Comparison of ENCODE assay signal across 23 mouse cellular contexts in genomic region chr2:71663453-71663852, GRCm38 (mm10).
A peak's percentile ranks its signal among the peaks of the same experiment; 100 is the strongest.
DNase-seq lines count a peak whose midpoint lies in the region; ATAC-seq and TF ChIP-seq lines count a peak whose summit lies in the region.
"Had no signal": no experiment of that assay in that cellular context is flagged by ENCODE, and none has a peak within 500 bp of the region (broad histone marks: within the 10 kb centered on the region; RNA-seq: fewer than 3 reads in every experiment).

No protein-coding gene starts in this region.

- DNase-seq in 416B (ENCODE audit: low read depth) (peak; percentile 93), MEL (ENCODE audit: low read depth, low spot score) (peak; percentile 23)
- no peak for DNase-seq in thymus, postnatal 0 days (ENCODE audit: low spot score)
- no peak for DNase-seq in cerebellum, adult 2 months
- DNase-seq in embryo, embryonic 10.5 days (ENCODE audit: low spot score), result no peak
- DNase-seq: adrenal gland, adult 2 months; adrenal gland, postnatal 25 days; B cell, adult 2 months; cerebellum, adult 11-12 months; cerebellum, adult 9-11 months; gastrocnemius, postnatal 10 days; heart, postnatal 36 days had no signal

- TF ChIP-seq EP300 in MEL (IDR thresholded peaks at IDR 0.05; ENCODE audit: low read depth in 1 of 2, low read length in 2 of 2), result no peak

- TF ChIP-seq POLR2A in MEL (IDR thresholded peaks at IDR 0.05; ENCODE audit: control insufficient read depth in 1 of 2, insufficient read depth in 1 of 2, low read depth in 1 of 2, low read length in 2 of 2, poor library complexity in 1 of 2), result no peak
- no peak for TF ChIP-seq POLR2A in cerebellum, adult 2 months (IDR thresholded peaks at IDR 0.05; ENCODE audit: borderline replicate concordance, insufficient read depth, low read length)

- H3K9me3 ChIP-seq in MEL (replicated peaks; ENCODE audit: insufficient read depth, low read length), result no peaks in the 10 kb centered on the region
- H3K9me3 ChIP-seq: embryonic facial prominence, embryonic 13.5 days; forebrain, embryonic 12.5 days; G1E; heart, embryonic 13.5 days; hindbrain, embryonic 15.5 days had no signal

- no peak overlapping the region for H3K9ac ChIP-seq in MEL (ENCODE audit: control insufficient read depth, low read depth, low read length, poor library complexity, severe bottlenecking)
- H3K9ac ChIP-seq: embryonic facial prominence, embryonic 13.5 days; forebrain, embryonic 12.5 days; heart, embryonic 13.5 days; hindbrain, embryonic 15.5 days had no signal

- no peak for TF ChIP-seq CTCF in MEL (IDR thresholded peaks at IDR 0.05 in 2 of 3, conservative IDR thresholded peaks at IDR 0.05 in 1 of 3; ENCODE audit: control insufficient read depth in 1 of 3, insufficient read depth in 1 of 3, low read depth in 2 of 3, low read length in 3 of 3, poor library complexity in 1 of 3, severe bottlenecking in 1 of 3)
- TF ChIP-seq CTCF in cerebellum, adult 2 months (IDR thresholded peaks at IDR 0.05; ENCODE audit: borderline replicate concordance, insufficient read depth, low read depth, low read length), result no peak

- no peak overlapping the region for H3K27ac ChIP-seq in MEL (ENCODE audit: control insufficient read depth, low read depth, low read length)
- H3K27ac ChIP-seq in cerebellum, adult 2 months (ENCODE audit: insufficient read depth, low read length), result no peak overlapping the region
- H3K27ac ChIP-seq: embryonic facial prominence, embryonic 13.5 days; forebrain, embryonic 12.5 days; heart, embryonic 13.5 days; hindbrain, embryonic 15.5 days had no signal

- no peaks in the 10 kb centered on the region for H3K79me2 ChIP-seq in MEL (ENCODE audit: control insufficient read depth, insufficient read depth, low read length, poor library complexity)

- TF ChIP-seq RAD21 in MEL (IDR thresholded peaks at IDR 0.05; ENCODE audit: low read depth, low read length), result no peak

- H3K36me3 ChIP-seq in MEL (ENCODE audit: control insufficient read depth in 1 of 2, insufficient read depth in 2 of 2, low read length in 2 of 2), result peaks cover 0 to 14% of the 10 kb centered on the region in 2 experiments; a peak in 2 of 4 replicates
- H3K36me3 ChIP-seq: embryonic facial prominence, embryonic 13.5 days; forebrain, embryonic 12.5 days; G1E; heart, embryonic 13.5 days; hindbrain, embryonic 15.5 days had no signal

- H3K4me1 ChIP-seq in MEL (ENCODE audit: control insufficient read depth in 1 of 2, insufficient read depth in 2 of 2, low read length in 2 of 2), result peaks cover 13 to 23% of the 10 kb centered on the region in 2 experiments
- H3K4me1 ChIP-seq in cerebellum, adult 2 months (ENCODE audit: control insufficient read depth, insufficient read depth, low read length), result no peaks in the 10 kb centered on the region
- H3K4me1 ChIP-seq: forebrain, embryonic 12.5 days; hindbrain, embryonic 15.5 days had no signal

- H3K4me3 ChIP-seq in MEL (ENCODE audit: control insufficient read depth in 1 of 2, insufficient read depth in 1 of 2, low read depth in 2 of 2, low read length in 2 of 2), result peak overlapping the region in 1 of 2 experiments; percentile 24; a peak in 1 of 4 replicates
- no peak overlapping the region for H3K4me3 ChIP-seq in cerebellum, adult 2 months (replicated peaks; ENCODE audit: insufficient read depth, low read depth, low read length)
- H3K4me3 ChIP-seq: embryonic facial prominence, embryonic 13.5 days; forebrain, embryonic 12.5 days; heart, embryonic 13.5 days; hindbrain, embryonic 15.5 days had no signal

- ATAC-seq in granulocyte monocyte progenitor cell, adult 5-6 weeks (replicated peaks; ENCODE audit: poor library complexity, severe bottlenecking), result 0 out of 2 replicates have a peak, but pooled peaks have one; percentile 15
- peak; percentile 42; the same call in 1 of the 2 replicates for ATAC-seq in megakaryocyte progenitor cell, adult 5-6 weeks (replicated peaks; ENCODE audit: poor library complexity)
- ATAC-seq: activated CD4-positive, CD25-positive, alpha-beta regulatory T cell, adult 4 months; CD4-positive, CD25-positive, alpha-beta regulatory T cell, adult 4 months; forebrain, embryonic 16.5 days; intestine, postnatal 0 days had no signal

- no peaks in the 10 kb centered on the region for H3K27me3 ChIP-seq in MEL (ENCODE audit: control insufficient read depth in 1 of 2, insufficient read depth in 2 of 2, low read length in 2 of 2)
- H3K27me3 ChIP-seq in cerebellum, adult 2 months (ENCODE audit: control insufficient read depth, insufficient read depth, low read length), result no peaks in the 10 kb centered on the region; the same call in 1 of the 2 replicates
- H3K27me3 ChIP-seq: embryonic facial prominence, embryonic 13.5 days; forebrain, embryonic 12.5 days; heart, embryonic 13.5 days; hindbrain, embryonic 15.5 days had no signal

- WGBS in cerebellum, adult 2 months, result 90% methylated on average over 8 of the region's 8 CpGs

TF ChIP-seq in MEL, 35 proteins besides CTCF, POLR2A, EP300 and RAD21:
- no peak for TF ChIP-seq ZC3H11A (IDR thresholded peaks at IDR 0.05; ENCODE audit: low read depth, low read length)
- TF ChIP-seq TAL1 (IDR thresholded peaks at IDR 0.05; ENCODE audit: low read length), result 0 out of 2 replicates have a peak, but pooled peaks have one; percentile 5
- no peak for TF ChIP-seq MAZ (IDR thresholded peaks at IDR 0.05; ENCODE audit: low read depth, low read length)

Comparison
In these comparisons a context has a peak if more than half of its experiments do, and no peak if none do; other contexts are left out.
1. DNase-seq: peak in 416B (single experiment) and MEL (single experiment); none in thymus, postnatal 0 days (single experiment), cerebellum, adult 2 months (0 of 2) and embryo, embryonic 10.5 days (single experiment).